Mouse (Mus musculus) stomach, postnatal 0 days (tissue): ENCODE results near the gene Kidins220. TPM values are rescaled to one million over a fixed set of nuclear protein-coding genes. Genes with fewer than 3 reads are reported as not detected.

Experiments used
- ATAC-seq: fragments of 200-750 bp; cut with Nextera tagmentation; 2 replicates; pipeline ENCODE4 v1.8.0; 2017; ENCODE audit not compliant: low FRiP score, low TSS enrichment
- DNase-seq: peaks from one replicate; pipeline ENCODE4 v3.0.0-alpha.2; 2016; ENCODE audit warnings: low spot score
- H3K27ac ChIP-seq: fragments of 300-500 bp; sonication (generic); replicated peaks from 2 replicates; pipeline ENCODE4 v1.5.1; 2014; ENCODE audit warnings: mild to moderate bottlenecking, control low read depth
- H3K27me3 ChIP-seq: fragments of 300-500 bp; sonication (generic); 2 replicates; pipeline ENCODE4 v1.6.1; 2014; ENCODE audit warnings: low read length; ENCODE audit not compliant: control insufficient read depth, insufficient read depth
- H3K36me3 ChIP-seq: fragments of 300-500 bp; sonication (generic); 2 replicates; pipeline ENCODE4 v1.6.1; 2014; ENCODE audit warnings: low read length, mixed read lengths; ENCODE audit not compliant: control insufficient read depth, insufficient read depth
- H3K4me1 ChIP-seq: fragments of 300-500 bp; sonication (generic); replicated peaks from 2 replicates; pipeline ENCODE4 v1.6.1; 2014; ENCODE audit warnings: antibody characterized with exemption; ENCODE audit not compliant: control insufficient read depth, insufficient read depth
- H3K4me2 ChIP-seq: fragments of 300-500 bp; sonication (generic); replicated peaks from 2 replicates; pipeline ENCODE4 v1.6.1; 2014; ENCODE audit warnings: low read depth, mild to moderate bottlenecking, control low read depth, moderate library complexity
- H3K4me3 ChIP-seq: fragments of 300-500 bp; sonication (generic); 2 replicates; pipeline ENCODE4 v1.5.1; 2014; ENCODE audit warnings: low read depth, low read length, control low read depth
- H3K9ac ChIP-seq: fragments of 300-500 bp; sonication (generic); 2 replicates; pipeline ENCODE4 v1.6.1; 2014; ENCODE audit warnings: mild to moderate bottlenecking, low read length, control low read depth, mixed read lengths
- H3K9me3 ChIP-seq: fragments of 300-500 bp; sonication (generic); 2 replicates; pipeline ENCODE4 v1.6.1; 2016; ENCODE audit warnings: low read length; ENCODE audit not compliant: control insufficient read depth
- CTCF ChIP-seq: IDR thresholded peaks from 2 replicates; pipeline ENCODE4 v1.5.1; 2016; ENCODE audit warnings: antibody characterized with exemption, low read depth, mild to moderate bottlenecking, moderate library complexity
- EP300 ChIP-seq: optimal IDR thresholded peaks from 2 replicates; pipeline ENCODE3; 2016; ENCODE audit warnings: antibody characterized with exemption
- WGBS: fragments of 180-500 bp; shearing (Covaris S2); extraction: QIAGEN DNeasy Blood & Tissue Kit; methylation state at CpG from one replicate; pipeline ENCODE4 v1.1.7; 2014; 5-methylcytosine and 5-hydroxymethylcytosine counted together
- polyA plus RNA-seq: library from polyadenylated mRNA; unstranded; fragments of >200 nt; fragmentation: Nextera tagmentation; extraction: Ambion mirVana; gene quantifications from 2 replicates; pipeline ENCODE4 v1.2.1, GENCODE M21; 2015

Gene Kidins220
- polyA plus RNA-seq, 1 experiment from 2014 or later: 9.1 TPM

DNA sequence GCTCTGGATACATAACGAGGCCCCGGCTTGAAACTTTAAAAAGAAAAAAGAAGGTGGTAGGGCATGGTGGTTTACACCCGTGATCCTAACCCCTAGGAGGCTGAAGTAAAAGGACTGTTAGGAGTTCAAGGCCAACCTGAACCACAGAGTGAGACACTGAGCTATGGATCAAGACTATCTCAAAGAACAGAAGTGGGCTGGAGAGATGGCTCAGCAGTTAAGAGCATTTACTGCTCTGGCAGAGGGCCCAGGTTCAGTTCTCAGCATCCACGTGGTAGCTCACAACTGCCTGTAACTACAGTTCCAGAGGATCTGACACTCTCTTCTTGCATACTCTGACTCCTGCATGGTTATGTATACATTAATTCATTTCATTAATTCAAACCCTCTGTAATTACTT, 31.3 kb upstream of the Kidins220 start:
- WGBS: 82% methylated on average over 4 of the region's 4 CpGs
- TF ChIP-seq CTCF: no peak
- TF ChIP-seq EP300: no peak
- Histone ChIP-seq H3K9ac (no peak overlapping the region), H3K27me3 (no peaks in the 10 kb centered on the region), H3K4me3 (no peak overlapping the region), H3K27ac (no peak overlapping the region), H3K4me1 (no peaks in the 10 kb centered on the region), H3K36me3 (peaks cover 8% of the 10 kb centered on the region), H3K4me2 (no peak overlapping the region), H3K9me3 (no peaks in the 10 kb centered on the region)
- no peak for ATAC-seq
- DNase-seq: no peak

- H3K4me1 ChIP-seq: no peaks in the 10 kb centered on the region
- H3K27ac ChIP-seq: no peak overlapping the region
- TF ChIP-seq CTCF: no peak
- no peak for TF ChIP-seq EP300
- no peaks in the 10 kb centered on the region for H3K9me3 ChIP-seq
- no peak overlapping the region for H3K4me2 ChIP-seq
- H3K9ac ChIP-seq: no peak overlapping the region
- no peak for DNase-seq
- ATAC-seq: no peak
- H3K27me3 ChIP-seq: no peaks in the 10 kb centered on the region
- H3K4me3 ChIP-seq: no peak overlapping the region
- 86% methylated on average over 7 of the region's 7 CpGs for WGBS
- H3K36me3 ChIP-seq: peaks cover 8% of the 10 kb centered on the region
These were observed 30.1 kb upstream of the Kidins220 start for GRCm38 (mm10) chr12:24944597-24944996.

- Histone ChIP-seq H3K4me2 (no peak overlapping the region), H3K4me3 (no peak overlapping the region), H3K9ac (no peak overlapping the region), H3K27ac (no peak overlapping the region), H3K27me3 (no peaks in the 10 kb centered on the region), H3K4me1 (no peaks in the 10 kb centered on the region), H3K36me3 (peaks cover 3% of the 10 kb centered on the region; the same call in 1 of the 2 replicates), H3K9me3 (no peaks in the 10 kb centered on the region)
- 91% methylated on average over 14 of the region's 14 CpGs for WGBS
- no peak for ATAC-seq
- TF ChIP-seq CTCF: no peak
- TF ChIP-seq EP300: no peak
- no peak for DNase-seq
These were observed 27.7 kb upstream of the Kidins220 start for GRCm38 (mm10) chr12:24947065-24947464.

- Histone ChIP-seq H3K9me3 (no peaks in the 10 kb centered on the region), H3K9ac (no peak overlapping the region), H3K27me3 (no peaks in the 10 kb centered on the region), H3K4me1 (no peaks in the 10 kb centered on the region), H3K4me3 (no peak overlapping the region), H3K36me3 (no peaks in the 10 kb centered on the region), H3K4me2 (no peak overlapping the region), H3K27ac (no peak overlapping the region)
- peak; percentile 36 for DNase-seq
- TF ChIP-seq EP300 (no peak), CTCF (peak; percentile 84)
- WGBS: 56% methylated on average over 3 of the region's 3 CpGs
- peak; percentile 17; the same call in 1 of the 2 replicates for ATAC-seq
These were observed 26.4 kb upstream of the Kidins220 start for GRCm38 (mm10) chr12:24948344-24948743.

GRCm38 (mm10) chr12:24950376-24951046, 24.2 kb upstream of the Kidins220 start:
- no peak for DNase-seq
- TF ChIP-seq CTCF (peak; percentile 70), EP300 (no peak)
- Histone ChIP-seq H3K4me3 (no peak overlapping the region), H3K27ac (no peak overlapping the region), H3K27me3 (no peaks in the 10 kb centered on the region), H3K36me3 (peaks cover 4% of the 10 kb centered on the region; the same call in 1 of the 2 replicates), H3K4me1 (no peaks in the 10 kb centered on the region), H3K4me2 (no peak overlapping the region), H3K9me3 (no peaks in the 10 kb centered on the region), H3K9ac (no peak overlapping the region)
- no peak for ATAC-seq
- WGBS: 87% methylated on average over 7 of the region's 7 CpGs

- H3K4me2 ChIP-seq: no peak overlapping the region
- H3K4me1 ChIP-seq: no peaks in the 10 kb centered on the region
- 44% methylated on average over 6 of the region's 6 CpGs for WGBS
- H3K9ac ChIP-seq: no peak overlapping the region
- no peak overlapping the region for H3K4me3 ChIP-seq
- H3K27me3 ChIP-seq: no peaks in the 10 kb centered on the region
- DNase-seq (peak; percentile 64), ATAC-seq (peak; percentile 28; the same call in 1 of the 2 replicates)
- H3K36me3 ChIP-seq: peaks cover 4% of the 10 kb centered on the region; the same call in 1 of the 2 replicates
- TF ChIP-seq EP300 (no peak), CTCF (peak; percentile 91)
- H3K27ac ChIP-seq: no peak overlapping the region
- no peaks in the 10 kb centered on the region for H3K9me3 ChIP-seq
These were observed 22.6 kb upstream of the Kidins220 start for GRCm38 (mm10) chr12:24952147-24952546.
